Comparison of ENCODE assay signal across 28 mouse cellular contexts in the genomic region with DNA sequence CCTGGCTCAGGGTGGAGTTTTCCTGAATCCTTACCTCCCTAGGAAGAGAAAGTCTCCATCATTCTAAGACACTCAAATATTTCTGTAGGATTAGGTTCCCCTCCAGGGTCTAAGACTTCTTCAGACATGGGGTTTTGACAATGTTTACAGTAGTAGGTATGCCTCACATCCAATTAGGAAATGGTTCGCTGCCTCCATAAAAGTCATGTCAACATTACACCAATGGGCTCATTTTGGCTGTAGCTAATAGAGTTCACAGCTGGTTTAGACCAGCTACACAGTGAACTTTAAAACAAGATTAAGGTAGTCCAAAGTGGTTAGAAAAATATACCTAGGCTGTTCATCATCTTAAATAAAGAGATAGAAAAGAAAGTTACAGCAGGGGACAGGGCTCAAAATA.
"Had no signal": no experiment of that assay in that cellular context is flagged by ENCODE, and none has a peak within 500 bp of the region (broad histone marks: within the 10 kb centered on the region; RNA-seq: fewer than 3 reads in every experiment).

No protein-coding gene starts in this region.

- H3K27me3 ChIP-seq: limb, embryonic 12.5 days; limb, embryonic 13.5 days; limb, embryonic 15.5 days; liver, embryonic 12.5 days; liver, embryonic 13.5 days; liver, embryonic 15.5 days; lung, embryonic 15.5 days; megakaryocyte, embryonic 14.5 days; midbrain, embryonic 12.5 days; midbrain, embryonic 13.5 days; midbrain, embryonic 15.5 days; neural tube, embryonic 12.5 days had no signal

- H3K27ac ChIP-seq: limb, embryonic 10.5 days; limb, embryonic 12.5 days; limb, embryonic 13.5 days; limb, embryonic 15.5 days; liver, embryonic 12.5 days; liver, embryonic 13.5 days; liver, embryonic 14.5 days; liver, embryonic 15.5 days; lung, embryonic 15.5 days; macrophage; midbrain, embryonic 10.5 days; midbrain, embryonic 12.5 days; midbrain, embryonic 13.5 days; midbrain, embryonic 15.5 days; neural tube, embryonic 12.5 days had no signal

- DNase-seq: left cerebral cortex, postnatal 4 days; liver; liver, embryonic 13.5 days; liver, postnatal 0 days; lung, adult 18-20 months; lung, adult 2 months; lung, embryonic 14.5 days; lung, postnatal 10 days; lung, postnatal 14 days; lung, postnatal 36 days; lung, postnatal 4 days; midbrain, embryonic 14.5 days had no signal

- H3K36me3 ChIP-seq: limb, embryonic 10.5 days; limb, embryonic 12.5 days; limb, embryonic 13.5 days; limb, embryonic 15.5 days; liver, embryonic 12.5 days; liver, embryonic 13.5 days; liver, embryonic 15.5 days; lung, embryonic 15.5 days; midbrain, embryonic 10.5 days; midbrain, embryonic 12.5 days; midbrain, embryonic 13.5 days; midbrain, embryonic 15.5 days; neural tube, embryonic 12.5 days had no signal

- H3K9me3 ChIP-seq: limb, embryonic 10.5 days; limb, embryonic 12.5 days; limb, embryonic 13.5 days; limb, embryonic 15.5 days; liver, embryonic 12.5 days; liver, embryonic 13.5 days; liver, embryonic 15.5 days; lung, embryonic 15.5 days; megakaryocyte, embryonic 14.5 days; midbrain, embryonic 10.5 days; midbrain, embryonic 12.5 days; midbrain, embryonic 13.5 days; midbrain, embryonic 15.5 days; neural tube, embryonic 12.5 days had no signal

- H3K4me3 ChIP-seq: limb, embryonic 10.5 days; limb, embryonic 12.5 days; limb, embryonic 13.5 days; limb, embryonic 15.5 days; liver, embryonic 12.5 days; liver, embryonic 13.5 days; liver, embryonic 15.5 days; lung, embryonic 15.5 days; megakaryocyte, embryonic 14.5 days; midbrain, embryonic 10.5 days; midbrain, embryonic 12.5 days; midbrain, embryonic 13.5 days; midbrain, embryonic 15.5 days; myocyte; neural tube, embryonic 12.5 days had no signal

- H3K4me1 ChIP-seq: limb, embryonic 13.5 days; limb, embryonic 15.5 days; lung, embryonic 15.5 days; midbrain, embryonic 15.5 days; neural tube, embryonic 12.5 days had no signal

- H3K9ac ChIP-seq: limb, embryonic 12.5 days; limb, embryonic 13.5 days; limb, embryonic 15.5 days; liver, embryonic 12.5 days; liver, embryonic 13.5 days; liver, embryonic 14.5 days; liver, embryonic 15.5 days; liver, postnatal 0 days; lung, embryonic 14.5 days; lung, embryonic 15.5 days; midbrain, embryonic 12.5 days; midbrain, embryonic 13.5 days; midbrain, embryonic 15.5 days; neural tube, embryonic 12.5 days had no signal
